Mouse (Mus musculus) forebrain, embryonic 15.5 days (tissue): ENCODE results near the gene Cfap20. TPM values are rescaled to one million over a fixed set of nuclear protein-coding genes. Genes with fewer than 3 reads are reported as not detected.

Source experiments
- ATAC-seq: fragments of 200-750 bp; cut with Nextera tagmentation; replicated peaks from 2 replicates; pipeline ENCODE4 v1.8.0; 2017; ENCODE audit warnings: mild to moderate bottlenecking, moderate TSS enrichment, moderate library complexity
- H3K27ac ChIP-seq: fragments of 300-500 bp; sonication (generic); replicated peaks from 2 replicates; pipeline ENCODE4 v1.5.1; 2015; ENCODE audit warnings: mild to moderate bottlenecking, inconsistent platforms
- H3K27me3 ChIP-seq: fragments of 300-500 bp; sonication (generic); 2 replicates; pipeline ENCODE4 v1.6.1; 2015; ENCODE audit warnings: inconsistent platforms
- H3K36me3 ChIP-seq: fragments of 300-500 bp; sonication (generic); 2 replicates; pipeline ENCODE4 v1.6.1; 2015; ENCODE audit warnings: mild to moderate bottlenecking, inconsistent platforms
- H3K4me1 ChIP-seq: fragments of 300-500 bp; sonication (generic); 2 replicates; pipeline ENCODE4 v1.6.1; 2015; ENCODE audit warnings: inconsistent platforms
- H3K4me2 ChIP-seq: fragments of 300-500 bp; sonication (generic); replicated peaks from 2 replicates; pipeline ENCODE4 v1.6.1; 2015; ENCODE audit warnings: mild to moderate bottlenecking, inconsistent platforms
- H3K4me3 ChIP-seq: fragments of 300-500 bp; sonication (generic); 2 replicates; pipeline ENCODE4 v1.5.1; 2015; ENCODE audit warnings: mild to moderate bottlenecking, inconsistent platforms
- H3K9ac ChIP-seq: fragments of 300-500 bp; sonication (generic); replicated peaks from 2 replicates; pipeline ENCODE4 v1.6.1; 2015; ENCODE audit warnings: mild to moderate bottlenecking, inconsistent platforms
- H3K9me3 ChIP-seq: fragments of 300-500 bp; sonication (generic); 2 replicates; pipeline ENCODE4 v1.6.1; 2016; ENCODE audit warnings: inconsistent platforms
- WGBS: fragments of 180-500 bp; shearing (Covaris S2); methylation state at CpG from one replicate; pipeline ENCODE4 v1.1.7; 2015; ENCODE audit warnings: mixed read lengths; 5-methylcytosine and 5-hydroxymethylcytosine counted together
- polyA plus RNA-seq: library from polyadenylated mRNA; unstranded; fragments of >200 nt; fragmentation: Nextera tagmentation; extraction: Ambion mirVana; gene quantifications from 2 replicates; pipeline ENCODE4 v1.2.1, GENCODE M21; 2015

Cfap20 gene
- 131 and 141 TPM in 2 replicates for polyA plus RNA-seq

- peak within 1 kb of the TSS; percentile 94 for H3K4me3 ChIP-seq
- under 1% methylated on average over 47 of the region's 51 CpGs for WGBS
- H3K9me3 ChIP-seq, result no peaks in the 10 kb centered on the region
- peak within 1 kb of the TSS; percentile 70 for H3K4me2 ChIP-seq
- no peaks in the 10 kb centered on the region for H3K27me3 ChIP-seq
- H3K4me1 ChIP-seq, result peaks cover 50% of the 10 kb centered on the region
- peak within 1 kb of the TSS; percentile 95 for H3K9ac ChIP-seq
- H3K36me3 ChIP-seq, result no peaks in the 10 kb centered on the region
- peak within 1 kb of the TSS; percentile 92 for H3K27ac ChIP-seq
- peak; percentile 95 for ATAC-seq
These were observed at the start of gene Cfap20 for GRCm38 (mm10) chr8:95434686-95435439. TSS of gene Cfap20 (minus strand) at chr8:95434869.

DNA sequence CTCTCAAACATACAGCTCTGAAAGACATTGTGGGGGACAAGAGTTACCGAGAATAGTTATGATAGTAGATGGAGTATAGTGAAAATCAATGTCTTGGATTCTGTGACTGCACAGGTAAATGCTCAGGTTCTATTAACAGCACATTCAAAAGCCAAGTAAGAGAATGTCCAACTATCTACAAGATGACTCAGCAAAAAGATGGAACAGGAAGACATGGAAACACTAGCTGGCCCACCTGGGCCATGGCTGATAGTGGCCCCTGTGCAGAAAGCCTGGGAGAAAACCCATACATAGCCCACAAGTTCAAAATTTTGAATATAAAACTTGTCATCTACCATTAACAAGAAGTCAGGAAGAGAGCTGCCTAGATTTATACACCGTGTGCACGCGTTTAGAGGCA lies 35.3 kb upstream of the Cfap20 start:
- peaks cover 72% of the 10 kb centered on the region for H3K36me3 ChIP-seq
- no peaks in the 10 kb centered on the region for H3K27me3 ChIP-seq
- H3K4me3 ChIP-seq, result no peak overlapping the region
- ATAC-seq, result no peak
- 98% methylated on average over 4 of the region's 4 CpGs for WGBS
- H3K27ac ChIP-seq, result no peak overlapping the region
- no peak overlapping the region for H3K4me2 ChIP-seq
- no peaks in the 10 kb centered on the region for H3K9me3 ChIP-seq
- H3K4me1 ChIP-seq, result no peaks in the 10 kb centered on the region
- no peak overlapping the region for H3K9ac ChIP-seq

DNA sequence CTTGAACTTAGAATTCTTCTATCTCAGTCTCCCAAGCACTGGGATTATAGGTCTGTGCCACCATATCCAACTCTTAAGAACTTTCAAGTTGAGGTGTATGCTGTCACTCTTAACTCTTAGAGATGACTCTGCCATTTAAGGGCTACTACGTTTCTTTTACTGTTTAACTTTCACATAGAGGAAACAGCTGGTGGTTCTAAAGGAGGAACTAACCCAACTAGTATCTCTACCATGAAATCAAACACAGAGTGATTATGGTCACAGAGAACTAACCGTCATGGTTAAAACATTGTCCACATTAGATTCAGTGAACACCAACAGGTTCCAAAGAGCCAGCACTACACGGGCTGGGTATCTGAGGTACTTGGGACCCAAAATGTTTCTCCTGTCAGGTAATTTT lies 34.3 kb upstream of the Cfap20 start:
- peaks cover 71% of the 10 kb centered on the region for H3K36me3 ChIP-seq

DNA sequence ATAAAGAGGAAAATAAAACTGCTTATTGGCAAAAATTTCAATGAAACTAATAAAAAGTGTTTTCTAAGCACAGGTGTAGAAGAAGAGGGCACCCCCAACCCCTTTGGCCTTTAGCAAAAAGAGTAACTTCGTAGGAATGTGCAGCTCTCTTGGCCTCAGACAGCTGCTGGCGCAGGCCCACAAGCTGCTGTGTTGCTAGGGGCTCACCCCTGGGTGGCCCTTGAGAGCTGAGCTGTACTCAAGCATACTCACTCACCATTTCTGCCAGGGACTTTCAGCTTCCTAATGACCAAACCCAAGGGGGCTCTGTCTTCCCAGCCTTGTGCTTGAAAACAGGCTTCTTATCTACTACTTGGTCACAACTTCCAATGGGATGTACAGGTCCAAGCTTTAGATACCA lies 31.9 kb upstream of the Cfap20 start:
- Histone ChIP-seq H3K36me3 (peaks cover 58% of the 10 kb centered on the region), H3K9me3 (no peaks in the 10 kb centered on the region), H3K4me1 (no peaks in the 10 kb centered on the region), H3K27me3 (no peaks in the 10 kb centered on the region), H3K9ac (no peak overlapping the region), H3K4me2 (no peak overlapping the region), H3K27ac (no peak overlapping the region), H3K4me3 (no peak overlapping the region)
- 89% methylated on average over 2 of the region's 2 CpGs for WGBS
- ATAC-seq, result no peak

More for the DNA sequence above, 34.3 kb upstream of the Cfap20 start:
- WGBS, result 94% methylated on average over 3 of the region's 3 CpGs
- H3K9me3 ChIP-seq, result no peaks in the 10 kb centered on the region
- H3K27ac ChIP-seq, result no peak overlapping the region
- H3K9ac ChIP-seq, result no peak overlapping the region
- H3K4me2 ChIP-seq, result no peak overlapping the region
- no peaks in the 10 kb centered on the region for H3K27me3 ChIP-seq
- no peak for ATAC-seq
- H3K4me3 ChIP-seq, result no peak overlapping the region
- no peaks in the 10 kb centered on the region for H3K4me1 ChIP-seq

- no peaks in the 10 kb centered on the region for H3K9me3 ChIP-seq
- H3K4me1 ChIP-seq, result no peaks in the 10 kb centered on the region
- no peak overlapping the region for H3K4me2 ChIP-seq
- H3K27me3 ChIP-seq, result no peaks in the 10 kb centered on the region
- 50% methylated on average over 8 of the region's 8 CpGs for WGBS
- no peak for ATAC-seq
- H3K4me3 ChIP-seq, result no peak overlapping the region
- H3K27ac ChIP-seq, result no peak overlapping the region
- H3K9ac ChIP-seq, result no peak overlapping the region
- peaks cover 84% of the 10 kb centered on the region for H3K36me3 ChIP-seq
These were observed 17.8 kb upstream of the Cfap20 start for GRCm38 (mm10) chr8:95452518-95452917.

DNA sequence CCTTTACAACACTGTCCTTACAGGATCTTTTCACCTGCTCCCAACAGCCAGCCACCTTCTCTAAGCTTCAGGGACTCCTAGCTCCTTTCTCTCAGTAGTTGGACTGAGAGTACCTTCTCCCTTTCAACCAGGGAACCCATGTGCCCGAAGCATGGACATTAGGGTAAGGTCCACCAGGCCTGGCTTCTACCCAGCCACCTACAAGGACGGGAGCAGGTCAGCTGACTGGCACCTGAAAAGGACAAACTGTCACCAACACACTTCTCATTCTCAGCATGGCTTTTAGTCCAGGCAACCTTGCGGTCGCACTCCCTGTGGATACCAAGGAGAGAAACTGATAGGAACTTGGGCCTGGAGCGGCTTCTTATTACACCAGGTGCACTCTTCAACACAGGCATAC lies 15.6 kb upstream of the Cfap20 start:
- Histone ChIP-seq H3K4me1 (no peaks in the 10 kb centered on the region), H3K36me3 (peaks cover 72% of the 10 kb centered on the region), H3K27ac (no peak overlapping the region), H3K4me3 (no peak overlapping the region), H3K9me3 (no peaks in the 10 kb centered on the region), H3K9ac (no peak overlapping the region), H3K27me3 (no peaks in the 10 kb centered on the region), H3K4me2 (no peak overlapping the region)
- WGBS, result 96% methylated on average over 5 of the region's 5 CpGs
- no peak for ATAC-seq

DNA sequence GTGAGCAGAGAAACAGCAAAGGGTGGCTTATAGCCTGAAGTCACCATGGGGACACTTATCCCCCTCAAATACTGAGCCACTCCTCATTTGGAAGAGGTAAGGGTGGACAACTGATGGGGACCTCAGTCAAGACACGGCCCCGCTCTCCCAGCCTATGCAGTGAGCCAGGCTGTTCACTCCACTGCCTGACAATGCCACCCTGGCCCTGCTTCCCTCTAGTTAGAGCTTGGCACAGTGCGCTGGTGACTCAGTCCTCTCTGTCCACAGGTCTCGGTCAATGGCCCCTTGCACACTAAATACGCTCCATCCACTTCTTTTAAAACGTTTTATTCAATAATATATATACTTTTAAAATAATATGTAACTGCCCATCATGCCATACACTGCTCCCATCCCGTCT lies 13.0 kb upstream of the Cfap20 start:
- WGBS, result 89% methylated on average over 7 of the region's 7 CpGs
- H3K36me3 ChIP-seq, result peaks cover 47% of the 10 kb centered on the region
- H3K27me3 ChIP-seq, result no peaks in the 10 kb centered on the region

DNA sequence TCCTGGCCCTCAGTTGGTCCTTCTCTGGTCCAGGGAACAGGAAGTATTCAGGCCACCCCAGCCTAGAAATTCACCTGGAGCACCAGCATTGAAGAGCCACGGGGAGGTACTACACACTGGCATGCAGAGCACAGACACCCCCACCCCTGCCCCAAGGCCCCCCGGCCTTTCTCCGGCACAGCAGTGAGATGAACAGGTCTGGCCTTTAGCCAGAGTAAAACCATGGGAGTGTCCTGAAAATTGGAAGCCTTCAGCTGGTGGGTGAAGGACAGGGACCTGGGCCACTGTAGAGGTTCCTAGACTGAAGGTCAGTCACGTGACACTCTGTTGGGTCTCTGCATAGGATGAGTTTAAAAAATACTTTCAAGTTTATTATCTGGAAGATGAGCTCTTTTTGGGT lies 10.4 kb upstream of the Cfap20 start:
- H3K4me2 ChIP-seq, result no peak overlapping the region
- H3K9ac ChIP-seq, result no peak overlapping the region
- no peak overlapping the region for H3K27ac ChIP-seq
- no peak for ATAC-seq
- no peaks in the 10 kb centered on the region for H3K27me3 ChIP-seq
- H3K4me3 ChIP-seq, result no peak overlapping the region
- 84% methylated on average over 4 of the region's 4 CpGs for WGBS
- no peaks in the 10 kb centered on the region for H3K4me1 ChIP-seq
- H3K36me3 ChIP-seq, result peaks cover 29% of the 10 kb centered on the region
- H3K9me3 ChIP-seq, result no peaks in the 10 kb centered on the region

More for the DNA sequence above, 13.0 kb upstream of the Cfap20 start:
- Histone ChIP-seq H3K9ac (no peak overlapping the region), H3K9me3 (no peaks in the 10 kb centered on the region), H3K4me3 (no peak overlapping the region), H3K27ac (no peak overlapping the region), H3K4me2 (no peak overlapping the region), H3K4me1 (no peaks in the 10 kb centered on the region)
- ATAC-seq, result no peak; the same call in 1 of the 2 replicates

GRCm38 (mm10) chr8:95441491-95442039 lies 6.9 kb upstream of the Cfap20 start:
- Histone ChIP-seq H3K4me3 (no peak overlapping the region), H3K27me3 (no peaks in the 10 kb centered on the region), H3K9ac (no peak overlapping the region), H3K4me2 (no peak overlapping the region), H3K4me1 (0 out of 2 replicates have a peak, but pooled peaks cover 5% of the 10 kb centered on the region), H3K9me3 (no peaks in the 10 kb centered on the region), H3K27ac (no peak overlapping the region), H3K36me3 (no peaks in the 10 kb centered on the region)
- ATAC-seq, result no peak
- 57% methylated on average over 5 of the region's 5 CpGs for WGBS

GRCm38 (mm10) chr8:95440168-95440709 lies 5.6 kb upstream of the Cfap20 start:
- ATAC-seq, result no peak
- Histone ChIP-seq H3K27me3 (no peaks in the 10 kb centered on the region), H3K27ac (no peak overlapping the region), H3K4me1 (peaks cover 9% of the 10 kb centered on the region), H3K4me2 (no peak overlapping the region), H3K36me3 (no peaks in the 10 kb centered on the region), H3K9me3 (no peaks in the 10 kb centered on the region), H3K4me3 (no peak overlapping the region), H3K9ac (no peak overlapping the region)
- WGBS, result 85% methylated on average over 5 of the region's 5 CpGs

DNA sequence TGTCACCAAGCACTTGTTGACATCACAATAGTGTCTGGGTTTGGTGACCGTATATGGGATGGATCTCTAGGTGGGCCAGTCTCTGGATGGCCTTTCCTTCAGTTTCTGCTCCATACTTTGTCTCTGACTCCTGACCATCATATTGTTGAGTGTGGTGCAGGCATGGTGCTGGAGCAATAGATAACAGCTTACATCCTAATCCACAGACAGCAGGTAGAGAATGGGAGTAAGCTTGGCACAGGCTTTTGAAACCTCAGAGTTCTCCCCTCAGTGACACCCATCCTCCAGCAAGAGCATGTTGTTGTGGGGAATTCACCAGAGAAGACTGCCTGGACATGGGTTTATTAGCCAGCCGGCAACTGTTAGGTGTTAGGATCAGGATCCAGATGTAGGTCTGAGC lies 4.8 kb upstream of the Cfap20 start:
- no peak overlapping the region for H3K9ac ChIP-seq
- no peak for ATAC-seq
- WGBS, result 93% methylated on average over 2 of the region's 2 CpGs
- no peaks in the 10 kb centered on the region for H3K9me3 ChIP-seq
- H3K4me2 ChIP-seq, result no peak overlapping the region
- H3K27ac ChIP-seq, result no peak overlapping the region
- H3K4me3 ChIP-seq, result no peak overlapping the region
- H3K27me3 ChIP-seq, result no peaks in the 10 kb centered on the region
- peaks cover 11% of the 10 kb centered on the region for H3K4me1 ChIP-seq
- no peaks in the 10 kb centered on the region for H3K36me3 ChIP-seq

DNA sequence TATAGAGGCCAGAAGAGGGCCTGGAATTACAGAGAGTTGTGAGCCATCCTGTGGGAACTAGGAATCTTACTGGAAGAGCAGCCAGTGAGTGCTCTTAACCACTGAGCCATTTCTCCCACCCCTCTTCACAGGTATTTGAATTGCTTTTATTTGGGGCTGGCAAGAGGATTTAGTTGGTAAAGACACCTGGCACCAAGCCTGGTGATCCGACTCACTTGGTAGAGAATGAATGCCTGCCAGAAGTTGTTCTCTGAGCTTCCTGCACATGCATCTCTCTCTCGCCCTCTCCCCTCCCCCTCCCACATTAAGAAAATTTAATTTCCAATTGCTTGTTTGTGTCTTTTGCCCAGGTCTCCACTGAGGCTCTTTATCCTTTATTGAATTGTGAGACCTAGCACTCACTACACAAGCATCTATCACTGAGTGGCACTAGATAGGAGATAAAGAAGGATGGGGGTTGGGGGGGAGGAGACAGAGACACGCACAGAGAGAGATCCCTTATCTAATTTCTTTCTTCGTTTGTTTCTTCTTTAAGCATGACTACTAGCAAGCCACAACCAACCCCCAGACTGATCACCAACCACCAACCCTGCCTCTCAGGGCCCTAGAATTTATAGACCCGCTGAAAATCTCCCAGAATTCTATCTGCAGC lies 2.8 kb upstream of the Cfap20 start:
- Histone ChIP-seq H3K9me3 (no peaks in the 10 kb centered on the region), H3K27ac (no peak overlapping the region), H3K9ac (no peak overlapping the region), H3K36me3 (no peaks in the 10 kb centered on the region), H3K27me3 (no peaks in the 10 kb centered on the region), H3K4me3 (no peak overlapping the region), H3K4me1 (peaks cover 28% of the 10 kb centered on the region), H3K4me2 (no peak overlapping the region)
- 51% methylated on average over 5 of the region's 5 CpGs for WGBS
- no peak for ATAC-seq
